Comparison of ENCODE assay signal across 11 mouse cellular contexts in genomic region chr9:43114833-43115232, GRCm38 (mm10). TPM values are rescaled to one million over a fixed set of nuclear protein-coding genes. Genes with fewer than 3 reads are reported as not detected.
DNase-seq lines count a peak whose midpoint lies in the region; ATAC-seq and TF ChIP-seq lines count a peak whose summit lies in the region.
"Had no signal": no experiment of that assay in that cellular context is flagged by ENCODE, and none has a peak within 500 bp of the region (broad histone marks: within the 10 kb centered on the region; RNA-seq: fewer than 3 reads in every experiment).

No protein-coding gene starts in this region.

- no peak overlapping the region for H3K4me2 ChIP-seq in forebrain, embryonic 14.5 days (ENCODE audit: low read length)
- peak overlapping the region; percentile 68 for H3K4me2 ChIP-seq in hindbrain, embryonic 14.5 days (replicated peaks)
- H3K4me2 ChIP-seq in hindbrain, embryonic 12.5 days (replicated peaks) = no peak overlapping the region
- no peak overlapping the region for H3K4me2 ChIP-seq in liver, embryonic 12.5 days

- H3K27ac ChIP-seq in forebrain, embryonic 10.5 days = no peak overlapping the region
- H3K27ac ChIP-seq in forebrain, embryonic 14.5 days (ENCODE audit: low read depth, low read length) = no peak overlapping the region
- H3K27ac ChIP-seq in hindbrain, embryonic 14.5 days = no peak overlapping the region
- H3K27ac ChIP-seq in hindbrain, embryonic 12.5 days = no peak overlapping the region
- H3K27ac ChIP-seq in liver, adult 2 months (replicated peaks; ENCODE audit: insufficient read depth, low read depth, low read length) = no peak overlapping the region; the same call in 1 of the 2 replicates
- no peak overlapping the region for H3K27ac ChIP-seq in liver, embryonic 12.5 days

- H3K27me3 ChIP-seq in forebrain, embryonic 10.5 days (ENCODE audit: poor library complexity, severe bottlenecking) = no peaks in the 10 kb centered on the region; the same call in 1 of the 2 replicates
- H3K27me3 ChIP-seq in forebrain, embryonic 14.5 days (replicated peaks; ENCODE audit: control insufficient read depth, insufficient read depth, low read length) = no peaks in the 10 kb centered on the region
- no peaks in the 10 kb centered on the region for H3K27me3 ChIP-seq in hindbrain, embryonic 14.5 days (ENCODE audit: control insufficient read depth, insufficient read depth, low read length)
- no peaks in the 10 kb centered on the region for H3K27me3 ChIP-seq in hindbrain, embryonic 12.5 days
- H3K27me3 ChIP-seq in liver, adult 2 months (ENCODE audit: control insufficient read depth, insufficient read depth, low read length) = no peaks in the 10 kb centered on the region
- peaks cover 90% of the 10 kb centered on the region for H3K27me3 ChIP-seq in liver, embryonic 12.5 days (replicated peaks)

- H3K36me3 ChIP-seq in forebrain, embryonic 10.5 days (replicated peaks) = peaks cover 21% of the 10 kb centered on the region
- peaks cover 17% of the 10 kb centered on the region for H3K36me3 ChIP-seq in forebrain, embryonic 14.5 days (ENCODE audit: control insufficient read depth, insufficient read depth, low read length)
- H3K36me3 ChIP-seq in hindbrain, embryonic 14.5 days (replicated peaks; ENCODE audit: control insufficient read depth, insufficient read depth) = peaks cover 18% of the 10 kb centered on the region
- peaks cover 23% of the 10 kb centered on the region for H3K36me3 ChIP-seq in hindbrain, embryonic 12.5 days
- H3K36me3 ChIP-seq in liver, adult 2 months (ENCODE audit: control insufficient read depth, insufficient read depth, low read length) = no peaks in the 10 kb centered on the region
- H3K36me3 ChIP-seq in liver, embryonic 12.5 days = no peaks in the 10 kb centered on the region

- no peak for DNase-seq in forebrain, embryonic 10.5 days (ENCODE audit: extremely low spot score, low spot score)
- DNase-seq in forebrain, embryonic 14.5 days (ENCODE audit: low spot score) = no peak
- DNase-seq in hindbrain, embryonic 14.5 days (ENCODE audit: low spot score) = no peak
- DNase-seq in liver, adult 2 months (ENCODE audit: extremely low read depth, low read depth, low spot score) = peak; percentile 90
- DNase-seq in 3T3-L1 (ENCODE audit: low read depth, low spot score) = peak; percentile 35
- DNase-seq in embryo, embryonic 10 days (ENCODE audit: low spot score) = no peak
- DNase-seq: cerebellum, adult 8-10 months; forebrain, postnatal 0 days; gastrocnemius, postnatal 25 days had no signal

- H3K9me3 ChIP-seq in forebrain, embryonic 10.5 days = no peaks in the 10 kb centered on the region
- H3K9me3 ChIP-seq in forebrain, embryonic 14.5 days (replicated peaks; ENCODE audit: control insufficient read depth, low read length) = no peaks in the 10 kb centered on the region
- H3K9me3 ChIP-seq in hindbrain, embryonic 14.5 days (ENCODE audit: control insufficient read depth, low read length) = no peaks in the 10 kb centered on the region
- no peaks in the 10 kb centered on the region for H3K9me3 ChIP-seq in hindbrain, embryonic 12.5 days (replicated peaks)
- no peaks in the 10 kb centered on the region for H3K9me3 ChIP-seq in liver, embryonic 12.5 days (replicated peaks)

- ATAC-seq in forebrain, embryonic 14.5 days = no peak
- no peak for ATAC-seq in hindbrain, embryonic 14.5 days (ENCODE audit: low FRiP score)
- ATAC-seq in hindbrain, embryonic 12.5 days (ENCODE audit: low FRiP score) = no peak
- ATAC-seq in liver, embryonic 12.5 days = no peak
- ATAC-seq: forebrain, postnatal 0 days had no signal

- TF ChIP-seq CTCF in liver, adult 2 months (IDR thresholded peaks at IDR 0.05; ENCODE audit: low read depth, low read length) = no peak

- H3K4me1 ChIP-seq in forebrain, embryonic 10.5 days = peaks cover 22% of the 10 kb centered on the region
- peaks cover 9% of the 10 kb centered on the region for H3K4me1 ChIP-seq in forebrain, embryonic 14.5 days (ENCODE audit: control insufficient read depth, insufficient read depth, low read length)
- H3K4me1 ChIP-seq in hindbrain, embryonic 14.5 days (replicated peaks; ENCODE audit: control insufficient read depth, insufficient read depth, low read length) = peaks cover 10% of the 10 kb centered on the region
- peaks cover 12% of the 10 kb centered on the region for H3K4me1 ChIP-seq in hindbrain, embryonic 12.5 days
- peaks cover 11% of the 10 kb centered on the region for H3K4me1 ChIP-seq in liver, adult 2 months (ENCODE audit: control insufficient read depth, insufficient read depth, low read length)
- H3K4me1 ChIP-seq in liver, embryonic 12.5 days = peaks cover 31% of the 10 kb centered on the region

- TF ChIP-seq POLR2A in liver, adult 2 months (IDR thresholded peaks at IDR 0.05; ENCODE audit: extremely low read depth, insufficient read depth, low read length) = no peak

- H3K9ac ChIP-seq in forebrain, embryonic 14.5 days (ENCODE audit: low read length) = no peak overlapping the region
- H3K9ac ChIP-seq in hindbrain, embryonic 14.5 days = no peak overlapping the region
- H3K9ac ChIP-seq in hindbrain, embryonic 12.5 days = no peak overlapping the region
- H3K9ac ChIP-seq in liver, adult 2 months (ENCODE audit: low read depth, low read length) = no peak overlapping the region
- H3K9ac ChIP-seq in liver, embryonic 12.5 days = no peak overlapping the region

- WGBS in forebrain, embryonic 10.5 days = 94% methylated on average over 4 of the region's 4 CpGs
- WGBS in forebrain, embryonic 14.5 days = 95% methylated on average over 4 of the region's 4 CpGs
- WGBS in hindbrain, embryonic 14.5 days = 89% methylated on average over 4 of the region's 4 CpGs
- WGBS in hindbrain, embryonic 12.5 days = 96% methylated on average over 4 of the region's 4 CpGs
- 23% methylated on average over 4 of the region's 4 CpGs for WGBS in liver, adult 2 months
- 74% methylated on average over 4 of the region's 4 CpGs for WGBS in liver, embryonic 12.5 days (ENCODE audit: insufficient replicate concordance)

- no peaks in the 10 kb centered on the region for H3K79me2 ChIP-seq in liver, adult 2 months (ENCODE audit: control insufficient read depth, insufficient read depth, low read length)

- peak overlapping the region; percentile 71; the same call in 1 of the 2 replicates for H3K4me3 ChIP-seq in forebrain, embryonic 10.5 days
- no peak overlapping the region for H3K4me3 ChIP-seq in forebrain, embryonic 14.5 days (ENCODE audit: low read depth, low read length)
- H3K4me3 ChIP-seq in hindbrain, embryonic 14.5 days (replicated peaks; ENCODE audit: low read length) = no peak overlapping the region
- H3K4me3 ChIP-seq in hindbrain, embryonic 12.5 days = no peak overlapping the region
- no peak overlapping the region for H3K4me3 ChIP-seq in liver, adult 2 months (ENCODE audit: insufficient read depth, low read depth, low read length)
- H3K4me3 ChIP-seq in liver, embryonic 12.5 days = no peak overlapping the region

RNA-seq across cellular contexts. Expression of gene Tmem136, which starts 1.5 kb away (rescaled TPM):
- 11.4 and 12.9 TPM in 2 replicates for polyA plus RNA-seq in forebrain, embryonic 10.5 days (2016; fragmentation: Nextera tagmentation; extraction: Ambion mirVana)
- polyA plus RNA-seq in forebrain, embryonic 14.5 days (2014; fragmentation: Nextera tagmentation; extraction: Ambion mirVana) = 8.2 and 9.2 TPM in 2 replicates
- 10.1 and 11.1 TPM in 2 replicates for polyA plus RNA-seq in hindbrain, embryonic 14.5 days (2014; fragmentation: Nextera tagmentation; extraction: Ambion mirVana)
- 10.7 and 13.7 TPM in 2 replicates for polyA plus RNA-seq in hindbrain, embryonic 12.5 days (2016; fragmentation: Nextera tagmentation; extraction: Ambion mirVana)
- total RNA-seq in liver, adult 2 months (2014; rRNA removed) = 0.34 and 0.37 TPM in 2 replicates
- 0.17 and 0.32 TPM in 2 replicates for polyA plus RNA-seq in liver, adult 2 months (2012; rRNA removed)
- polyA plus RNA-seq in liver, embryonic 12.5 days (2016; fragmentation: Nextera tagmentation; extraction: Ambion mirVana) = 1.0 and 1.2 TPM in 2 replicates

RNA-seq across cellular contexts. Expression of gene Arhgef12, which starts 7.8 kb away (rescaled TPM):
- polyA plus RNA-seq in forebrain, embryonic 10.5 days (2016; fragmentation: Nextera tagmentation; extraction: Ambion mirVana) = 7.0 and 9.2 TPM in 2 replicates
- polyA plus RNA-seq in forebrain, embryonic 14.5 days (2014; fragmentation: Nextera tagmentation; extraction: Ambion mirVana) = 14.2 and 24.7 TPM in 2 replicates
- 31.7 and 38.4 TPM in 2 replicates for polyA plus RNA-seq in hindbrain, embryonic 14.5 days (2014; fragmentation: Nextera tagmentation; extraction: Ambion mirVana)
- 16.1 and 18.5 TPM in 2 replicates for polyA plus RNA-seq in hindbrain, embryonic 12.5 days (2016; fragmentation: Nextera tagmentation; extraction: Ambion mirVana)
- 62.3 and 77.7 TPM in 2 replicates for total RNA-seq in liver, adult 2 months (2014; rRNA removed)
- 20.8 and 22.9 TPM in 2 replicates for polyA plus RNA-seq in liver, adult 2 months (2012; rRNA removed)
- 8.4 and 9.3 TPM in 2 replicates for polyA plus RNA-seq in liver, embryonic 12.5 days (2016; fragmentation: Nextera tagmentation; extraction: Ambion mirVana)

Comparison
In these comparisons a context has a peak if more than half of its experiments do, and no peak if none do; other contexts are left out.
1. DNase-seq: peak in liver, adult 2 months (single experiment) and 3T3-L1 (single experiment); none in forebrain, embryonic 10.5 days (single experiment), forebrain, embryonic 14.5 days (single experiment), hindbrain, embryonic 14.5 days (single experiment) and embryo, embryonic 10 days (single experiment).